Mouse (Mus musculus): ENCODE results near the gene Ccdc127. TPM values are rescaled to one million over a fixed set of nuclear protein-coding genes. Genes with fewer than 3 reads are reported as not detected.

Gene Ccdc127
- polyA plus RNA-seq, 1 experiment from 2014 or later: 46.6 TPM

MicroRNA genes within 50 kb of the gene (microRNA counts, 519-probe panel; counts per million panel counts)
- microRNA mmu-miR-692: not detected

Small RNA genes lying within 50 kb of the gene (microRNA-seq; reads per million reads assigned to microRNA genes)
- not detected for gene Mir692-3

Other genes starting within 250 kb of the Ccdc127 start
- 0.11 and 0.47 TPM in 2 replicates for gene Slc9a3, start 228.9 kb upstream of the Ccdc127 start, polyA plus RNA-seq (2014; fragmentation: Nextera tagmentation; extraction: Ambion mirVana)
- gene Exoc3, start 141.6 kb upstream of the Ccdc127 start, polyA plus RNA-seq (2014; fragmentation: Nextera tagmentation; extraction: Ambion mirVana): 75.7 and 76.8 TPM in 2 replicates
- 0.30 and 0.64 TPM in 2 replicates for gene Ahrr, start 58.0 kb upstream of the Ccdc127 start, polyA plus RNA-seq (2014; fragmentation: Nextera tagmentation; extraction: Ambion mirVana)
- 173 and 179 TPM in 2 replicates for gene Pdcd6, start 32.7 kb upstream of the Ccdc127 start, polyA plus RNA-seq (2014; fragmentation: Nextera tagmentation; extraction: Ambion mirVana)
- gene Sdha, start within 50 bp of the Ccdc127 start, polyA plus RNA-seq (2014; fragmentation: Nextera tagmentation; extraction: Ambion mirVana): 243 and 255 TPM in 2 replicates
- gene Lrrc14b, start 13.7 kb downstream of the Ccdc127 start, polyA plus RNA-seq (2014; fragmentation: Nextera tagmentation; extraction: Ambion mirVana): not detected in 2 replicates
- gene Zfp72, start 40.5 kb downstream of the Ccdc127 start, polyA plus RNA-seq (2014; fragmentation: Nextera tagmentation; extraction: Ambion mirVana): 4.5 and 6.3 TPM in 2 replicates
- gene Ftl1-ps1, start 49.4 kb downstream of the Ccdc127 start, polyA plus RNA-seq (2014; fragmentation: Nextera tagmentation; extraction: Ambion mirVana): 69.9 and 73.1 TPM in 2 replicates
- gene Zfp825, start 143.7 kb downstream of the Ccdc127 start, polyA plus RNA-seq (2014; fragmentation: Nextera tagmentation; extraction: Ambion mirVana): 16.1 and 20.3 TPM in 2 replicates

Measured in intestine, embryonic 14.5 days (tissue).